Mouse (Mus musculus) G1E-ER4 (cell line): ENCODE results near the gene Fgfr2. TPM values are rescaled to one million over a fixed set of nuclear protein-coding genes. Genes with fewer than 3 reads are reported as not detected.

Source experiments
- GATA1 ChIP-seq: IDR thresholded peaks from one replicate; pipeline ENCODE4 v1.8.0; 2012; ENCODE audit warnings: low read length, inconsistent platforms
- polyA plus RNA-seq: library from polyadenylated mRNA; stranded (reverse); fragments of >175 nt; gene quantifications from 2 replicates; pipeline ENCODE4 v1.2.3, GENCODE M21; 2012

Gene Fgfr2
- polyA plus RNA-seq, 1 experiment: not detected

GRCm38 (mm10) chr7:132669999-132670862 lies 452.9 kb downstream of the Fgfr2 start:
- TF ChIP-seq GATA1: no peak

- TF ChIP-seq GATA1: no peak
Observed at GRCm38 (mm10) chr7:132668604-132669003, 454.5 kb downstream of the Fgfr2 start.

GRCm38 (mm10) chr7:132666516-132666915 lies 456.6 kb downstream of the Fgfr2 start:
- no peak for TF ChIP-seq GATA1

- no peak for TF ChIP-seq GATA1
Observed at GRCm38 (mm10) chr7:132665664-132666382, 457.3 kb downstream of the Fgfr2 start.

GRCm38 (mm10) chr7:132664815-132665214 lies 458.3 kb downstream of the Fgfr2 start:
- TF ChIP-seq GATA1: no peak

- no peak for TF ChIP-seq GATA1
Observed at GRCm38 (mm10) chr7:132659633-132660032, 463.5 kb downstream of the Fgfr2 start.

GRCm38 (mm10) chr7:132658688-132659087 lies 464.5 kb downstream of the Fgfr2 start:
- no peak for TF ChIP-seq GATA1

- TF ChIP-seq GATA1: no peak
Observed at GRCm38 (mm10) chr7:132658058-132658450, 465.1 kb downstream of the Fgfr2 start.

- TF ChIP-seq GATA1: no peak
Observed at GRCm38 (mm10) chr7:132657371-132658057, 465.6 kb downstream of the Fgfr2 start.

- TF ChIP-seq GATA1: no peak
Observed at GRCm38 (mm10) chr7:132656548-132656947, 466.6 kb downstream of the Fgfr2 start.

- TF ChIP-seq GATA1: no peak
Observed at GRCm38 (mm10) chr7:132656075-132656474, 467.1 kb downstream of the Fgfr2 start.

- no peak for TF ChIP-seq GATA1
Observed at GRCm38 (mm10) chr7:132654412-132654811, 468.7 kb downstream of the Fgfr2 start.

GRCm38 (mm10) chr7:132646514-132646913 lies 476.6 kb downstream of the Fgfr2 start:
- no peak for TF ChIP-seq GATA1

GRCm38 (mm10) chr7:132644605-132645279 lies 478.4 kb downstream of the Fgfr2 start:
- no peak for TF ChIP-seq GATA1

GRCm38 (mm10) chr7:132641606-132642005 lies 481.5 kb downstream of the Fgfr2 start:
- no peak for TF ChIP-seq GATA1
